ENCODE assay signal across 28 mouse cellular contexts in the genomic region with DNA sequence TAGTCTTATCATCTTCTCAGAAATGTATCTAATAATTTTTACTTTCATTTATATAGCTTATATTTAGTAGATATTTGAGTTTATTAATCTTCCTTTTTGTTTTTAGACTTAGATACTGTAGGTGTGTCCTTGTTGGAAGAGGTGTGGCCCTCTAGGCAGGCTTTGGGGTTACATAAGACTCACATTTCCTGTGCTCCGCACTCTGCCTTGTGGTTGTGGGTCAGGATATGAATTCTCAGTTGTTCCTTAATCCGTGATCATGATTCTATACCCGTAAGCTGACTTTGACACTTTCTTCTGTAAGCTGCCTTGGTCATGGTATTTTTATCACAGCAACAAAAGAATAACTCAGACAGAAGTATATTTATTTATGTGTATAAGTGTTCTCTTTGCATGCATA. TPM values are rescaled to one million over a fixed set of nuclear protein-coding genes. Genes with fewer than 3 reads are reported as not detected.
A peak's percentile ranks its signal among the peaks of the same experiment; 100 is the strongest.
DNase-seq lines count a peak whose midpoint lies in the region; ATAC-seq lines count a peak whose summit lies in the region.
"Had no signal": no experiment of that assay in that cellular context is flagged by ENCODE, and none has a peak within 500 bp of the region (broad histone marks: within the 10 kb centered on the region; RNA-seq: fewer than 3 reads in every experiment).

No protein-coding gene starts in this region.

- intact Hi-C loops in heart, postnatal 10 days (cut with DNase I) = no loop called here

- no peaks in the 10 kb centered on the region for H3K27me3 ChIP-seq in splenic B cell, adult 2 months (ENCODE audit: control insufficient read depth, insufficient read depth, low read length, poor library complexity, severe bottlenecking)
- H3K27me3 ChIP-seq: embryonic facial prominence, embryonic 15.5 days; forebrain, embryonic 13.5 days; heart, embryonic 12.5 days; limb, embryonic 12.5 days; liver, embryonic 15.5 days; lung, embryonic 15.5 days had no signal

- DNase-seq in splenic B cell, adult 2 months (ENCODE audit: low read depth, low spot score) = peak; percentile 24
- no peak for DNase-seq in spleen, adult 18-20 months
- DNase-seq in adrenal gland, postnatal 36 days = no peak
- DNase-seq in heart, postnatal 10 days = no peak
- DNase-seq: adrenal gland, adult 2 months; B cell, adult 2 months; cerebellum, adult 2 months; cerebellum, postnatal 14 days; gastrocnemius, postnatal 14 days; heart, adult 11 months; kidney, adult 9 months; kidney, postnatal 10 days; lung, postnatal 36 days; midbrain, embryonic 14.5 days; right cerebral cortex, postnatal 4 days had no signal

- H3K36me3 ChIP-seq in splenic B cell, adult 2 months (ENCODE audit: control insufficient read depth, insufficient read depth, low read length, poor library complexity, severe bottlenecking) = no peaks in the 10 kb centered on the region
- H3K36me3 ChIP-seq: embryonic facial prominence, embryonic 10.5 days; embryonic facial prominence, embryonic 15.5 days; heart, embryonic 12.5 days; hindbrain, embryonic 10.5 days; limb, embryonic 12.5 days; liver, embryonic 15.5 days; lung, embryonic 15.5 days had no signal

- peak; percentile 96 for ATAC-seq in CD4-positive, CD25-positive, alpha-beta regulatory T cell, adult 4 months
- ATAC-seq in granulocyte monocyte progenitor cell, adult 5-6 weeks (replicated peaks; ENCODE audit: poor library complexity, severe bottlenecking) = peak; percentile 100
- ATAC-seq in megakaryocyte progenitor cell, adult 5-6 weeks (replicated peaks; ENCODE audit: poor library complexity) = peak; percentile 100
- ATAC-seq: forebrain, embryonic 13.5 days; hindbrain, postnatal 0 days; intestine, postnatal 0 days had no signal

RNA-seq across cellular contexts. Expression of a gene that starts 6.7 kb away (rescaled TPM):
- polyA plus RNA-seq in CD4-positive, CD25-positive, alpha-beta regulatory T cell, adult 4 months (2017; shearing (Covaris generic)) = 10 to 100 TPM; 50.7 to 56.5 TPM
- total RNA-seq in granulocyte monocyte progenitor cell, adult 5-6 weeks (2014; fragmentation: Nextera tagmentation) = 73.2 and 76.7 TPM in 2 replicates
- 124 and 137 TPM in 2 replicates for total RNA-seq in granulocyte monocyte progenitor cell, adult 5-6 weeks (2017)
- 92.3 and 95.9 TPM in 2 replicates for total RNA-seq in megakaryocyte progenitor cell, adult 5-6 weeks (2015)
- 94.2 and 102 TPM in 2 replicates for total RNA-seq in megakaryocyte progenitor cell, adult 5-6 weeks (2017)
- total RNA-seq in adrenal gland, postnatal 36 days (2021) = 1 to 10 TPM; 1.8 to 1.9 TPM
- total RNA-seq in heart, postnatal 10 days (2021) = 10 to 100 TPM in 1 of 2 experiments, 1 to 10 TPM in 1; 7.8 to 11.6 TPM

Comparison
In these comparisons a context has a peak if more than half of its experiments do, and no peak if none do; other contexts are left out.
1. RNA of a gene that starts 6.7 kb away (total RNA-seq): 73.2 to 137 TPM in granulocyte monocyte progenitor cell, adult 5-6 weeks and 92.3 to 102 TPM in megakaryocyte progenitor cell, adult 5-6 weeks; 7.8 to 11.6 TPM in heart, postnatal 10 days and 1.8 to 1.9 TPM in adrenal gland, postnatal 36 days; every median in the first group is over 4 times any median in the second.
2. Peak in every context shown above with its lines, with median percentiles within 50 percentile points of each other: ATAC-seq.